Comparison of ENCODE assay signal across 8 mouse cellular contexts in the genomic region with DNA sequence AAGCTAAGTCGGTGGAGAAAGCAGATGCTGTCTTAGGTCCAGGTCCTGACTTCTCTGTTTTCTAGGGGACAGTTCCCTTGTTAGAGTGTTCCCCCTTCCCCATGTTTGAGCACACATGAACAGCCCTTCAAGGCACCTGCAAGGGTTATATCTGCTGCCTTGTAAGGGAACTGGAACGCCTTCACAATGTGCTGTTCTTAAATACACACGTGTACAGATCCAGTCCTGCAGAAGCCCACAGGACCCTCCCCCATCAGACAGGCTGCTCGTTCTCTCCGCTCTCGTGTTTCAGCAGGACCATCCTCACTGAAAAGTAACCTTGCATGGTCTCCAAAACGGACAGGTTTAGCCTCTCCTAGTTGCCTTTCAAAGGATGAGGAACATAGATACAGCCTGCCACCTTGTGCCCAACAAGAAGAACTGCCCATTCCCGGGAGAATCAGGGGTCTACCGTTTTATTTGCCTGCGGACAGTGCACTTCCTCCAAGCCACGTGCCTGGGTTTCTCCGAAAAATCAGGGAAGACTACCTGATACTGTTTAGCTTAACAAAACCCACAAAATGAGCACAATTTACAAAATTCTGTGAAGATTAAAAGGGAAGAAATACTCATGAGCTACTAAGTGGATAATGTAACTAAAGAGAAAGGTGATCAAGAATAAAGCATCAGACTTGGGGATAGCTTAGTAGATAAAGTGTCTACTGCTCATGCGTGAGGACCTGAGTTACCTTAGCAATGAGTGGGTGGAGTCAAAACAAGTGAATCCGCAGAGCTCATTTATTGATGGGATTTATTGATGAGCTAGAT. TPM values are rescaled to one million over a fixed set of nuclear protein-coding genes. Genes with fewer than 3 reads are reported as not detected.
DNase-seq lines count a peak whose midpoint lies in the region; ATAC-seq and TF ChIP-seq lines count a peak whose summit lies in the region.

No protein-coding gene starts in this region.

- H3K27me3 ChIP-seq in embryonic facial prominence, embryonic 10.5 days (replicated peaks; ENCODE audit: low read depth, poor library complexity, severe bottlenecking): peaks cover 24% of the 10 kb centered on the region
- H3K27me3 ChIP-seq in hindbrain, embryonic 16.5 days (replicated peaks; ENCODE audit: control insufficient read depth, insufficient read depth, low read length): no peaks in the 10 kb centered on the region
- no peaks in the 10 kb centered on the region for H3K27me3 ChIP-seq in testis, adult 2 months (ENCODE audit: control insufficient read depth, insufficient read depth, low read length)

- peak overlapping the region; percentile 36 for H3K4me2 ChIP-seq in hindbrain, embryonic 16.5 days (ENCODE audit: low read length)

- H3K9me3 ChIP-seq in embryonic facial prominence, embryonic 10.5 days: no peaks in the 10 kb centered on the region
- H3K9me3 ChIP-seq in hindbrain, embryonic 16.5 days (ENCODE audit: control insufficient read depth, low read length): no peaks in the 10 kb centered on the region

- TF ChIP-seq CTCF in testis, adult 2 months (IDR thresholded peaks at IDR 0.05; ENCODE audit: control insufficient read depth, insufficient read depth, insufficient replicate concordance, low read depth, low read length): 0 out of 2 replicates have a peak, but pooled peaks have one; percentile 9

- H3K4me1 ChIP-seq in embryonic facial prominence, embryonic 10.5 days: peaks cover 3% of the 10 kb centered on the region
- no peaks in the 10 kb centered on the region for H3K4me1 ChIP-seq in hindbrain, embryonic 16.5 days (ENCODE audit: control insufficient read depth, insufficient read depth, low read depth, low read length)
- no peaks in the 10 kb centered on the region; the same call in 1 of the 2 replicates for H3K4me1 ChIP-seq in testis, adult 2 months (ENCODE audit: control insufficient read depth, insufficient read depth, low read length)

- 0 out of 2 replicates have a peak overlapping the region, but pooled peaks have one; percentile 16 for H3K4me3 ChIP-seq in embryonic facial prominence, embryonic 10.5 days
- no peak overlapping the region for H3K4me3 ChIP-seq in hindbrain, embryonic 16.5 days (ENCODE audit: low read length)
- no peak overlapping the region for H3K4me3 ChIP-seq in testis, adult 2 months (ENCODE audit: control insufficient read depth, low read depth, low read length)

- 23% methylated on average over 14 of the region's 14 CpGs for WGBS in embryonic facial prominence, embryonic 10.5 days
- WGBS in hindbrain, embryonic 16.5 days: 24% methylated on average over 14 of the region's 14 CpGs

- peak; percentile 92 for ATAC-seq in hindbrain, embryonic 16.5 days
- ATAC-seq in megakaryocyte, adult 5-6 weeks (ENCODE audit: poor library complexity, severe bottlenecking): peak; percentile 70

- 0 out of 2 replicates have a peak overlapping the region, but pooled peaks have one; percentile 41 for H3K9ac ChIP-seq in hindbrain, embryonic 16.5 days (ENCODE audit: low read depth, low read length)

- no peak overlapping the region for H3K27ac ChIP-seq in embryonic facial prominence, embryonic 10.5 days (replicated peaks)
- no peak overlapping the region for H3K27ac ChIP-seq in hindbrain, embryonic 16.5 days (ENCODE audit: low read depth, low read length)
- no peak overlapping the region for H3K27ac ChIP-seq in testis, adult 2 months (ENCODE audit: control insufficient read depth, insufficient read depth, low read depth, low read length)

- DNase-seq in kidney, adult 18-20 months: peak; percentile 24
- DNase-seq in kidney, adult 11 months: no peak
- DNase-seq in MEL-GATA-1-ER (ENCODE audit: extremely low read depth, low read depth): peak; percentile 22
- DNase-seq in embryonic facial prominence, embryonic 10.5 days (ENCODE audit: low spot score): peak; percentile 57
- no peak for DNase-seq in urinary bladder, postnatal 4 days (ENCODE audit: low spot score in 2 of 2)

- H3K36me3 ChIP-seq in embryonic facial prominence, embryonic 10.5 days (replicated peaks): no peaks in the 10 kb centered on the region
- no peaks in the 10 kb centered on the region for H3K36me3 ChIP-seq in hindbrain, embryonic 16.5 days (ENCODE audit: control insufficient read depth, insufficient read depth, low read length)
- H3K36me3 ChIP-seq in testis, adult 2 months (ENCODE audit: control insufficient read depth, insufficient read depth, low read length): no peaks in the 10 kb centered on the region

- no peak for TF ChIP-seq POLR2A in testis, adult 2 months (IDR thresholded peaks at IDR 0.05; ENCODE audit: control insufficient read depth, low read depth, low read length)

RNA-seq across cellular contexts. Expression of a gene that starts 14.8 kb away (rescaled TPM):
- not detected in 2 replicates for polyA plus RNA-seq in embryonic facial prominence, embryonic 10.5 days (2016; fragmentation: Nextera tagmentation; extraction: Ambion mirVana)
- not detected in 2 replicates for polyA plus RNA-seq in hindbrain, embryonic 16.5 days (2015; fragmentation: Nextera tagmentation; extraction: Ambion mirVana)
- not detected in 2 replicates for total RNA-seq in megakaryocyte, adult 5-6 weeks (2015)
- not detected in 2 replicates for total RNA-seq in megakaryocyte, adult 5-6 weeks (2017)
- 0.06 TPM in 1 of 2 replicates, not detected in the other for polyA plus RNA-seq in testis, adult 2 months (2012; rRNA removed)

RNA-seq across cellular contexts. Expression of a gene that starts 40.9 kb away (rescaled TPM):
- polyA plus RNA-seq in embryonic facial prominence, embryonic 10.5 days (2016; fragmentation: Nextera tagmentation; extraction: Ambion mirVana): 0.20 and 0.28 TPM in 2 replicates
- 0.59 and 8.9 TPM in 2 replicates for polyA plus RNA-seq in hindbrain, embryonic 16.5 days (2015; fragmentation: Nextera tagmentation; extraction: Ambion mirVana)
- 2.2 and 2.8 TPM in 2 replicates for total RNA-seq in megakaryocyte, adult 5-6 weeks (2015)
- total RNA-seq in megakaryocyte, adult 5-6 weeks (2017): 2.6 and 3.0 TPM in 2 replicates
- 0.14 TPM in 1 of 2 replicates, not detected in the other for polyA plus RNA-seq in testis, adult 2 months (2012; rRNA removed)

Comparison
In these comparisons a context has a peak if more than half of its experiments do, and no peak if none do; other contexts are left out.
1. DNase-seq: peak in kidney, adult 18-20 months (single experiment), MEL-GATA-1-ER (single experiment) and embryonic facial prominence, embryonic 10.5 days (single experiment); none in kidney, adult 11 months (single experiment) and urinary bladder, postnatal 4 days (0 of 2).